Mouse (Mus musculus) frontal cortex, postnatal 10 days (tissue): ENCODE data around the gene Pced1a.
"Not testable (repeated sequence)": the region's sequence is repeated elsewhere in the genome, so short reads cannot be mapped to it uniquely, and the experiment has no call there.

Experiments used
- DNase-seq, 2 experiments: peaks; one replicate each; pipeline ENCODE4 v3.0.0; 2022; ENCODE audit warnings: low spot score in 2 of 2, mixed read lengths in 1 of 2

Pced1a gene

DNA sequence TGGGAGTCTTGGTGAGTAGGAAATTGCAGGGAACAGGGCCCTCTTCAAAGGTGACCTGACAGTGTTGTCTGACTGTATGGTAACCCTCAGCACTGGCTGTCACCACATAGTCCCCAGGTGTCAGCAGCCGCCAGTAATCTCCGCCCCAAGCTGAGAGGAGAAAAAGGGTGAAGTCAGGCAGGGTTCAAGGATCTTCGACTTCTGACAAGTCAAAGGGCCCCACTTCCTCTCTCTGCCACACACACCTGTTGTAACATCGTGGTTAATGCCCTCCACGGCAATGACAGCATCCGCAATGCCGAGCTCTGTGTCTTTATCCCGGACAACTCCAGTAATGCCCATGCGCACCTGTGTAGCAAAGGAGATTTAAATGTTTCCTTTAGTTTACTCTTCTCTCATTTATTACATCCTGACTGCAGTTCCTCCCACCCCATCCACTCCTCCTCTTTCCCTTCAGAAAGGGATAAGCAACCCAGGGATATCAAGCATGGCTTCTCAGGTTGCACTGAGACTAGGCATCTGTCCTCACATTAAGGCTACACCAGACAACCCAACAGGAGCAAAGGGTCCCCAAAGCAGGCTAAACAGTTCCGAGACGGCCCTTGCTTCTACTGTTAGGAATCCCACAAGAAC is 33.4 kb downstream of the Pced1a start:
- no peak for DNase-seq

DNA sequence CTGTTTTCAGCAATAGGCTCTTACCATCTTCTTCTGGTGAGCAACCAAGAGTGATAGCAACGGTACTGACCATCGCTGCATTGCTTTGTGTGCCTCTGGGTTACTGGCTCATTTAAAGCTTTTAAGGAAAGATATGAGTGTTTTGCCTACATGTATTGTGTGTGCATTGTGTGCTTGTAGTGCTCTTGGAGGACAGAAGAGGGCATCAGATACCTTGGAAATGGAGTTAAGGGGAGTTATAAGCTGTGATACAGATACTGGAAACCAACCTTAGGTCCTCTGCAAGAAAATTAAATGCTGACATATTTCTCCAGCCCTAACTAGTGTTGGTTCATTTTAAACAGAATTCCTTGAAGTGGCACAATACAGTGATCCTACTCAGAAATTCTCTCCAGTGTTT is 35.7 kb downstream of the Pced1a start:
- DNase-seq: no peak

DNA sequence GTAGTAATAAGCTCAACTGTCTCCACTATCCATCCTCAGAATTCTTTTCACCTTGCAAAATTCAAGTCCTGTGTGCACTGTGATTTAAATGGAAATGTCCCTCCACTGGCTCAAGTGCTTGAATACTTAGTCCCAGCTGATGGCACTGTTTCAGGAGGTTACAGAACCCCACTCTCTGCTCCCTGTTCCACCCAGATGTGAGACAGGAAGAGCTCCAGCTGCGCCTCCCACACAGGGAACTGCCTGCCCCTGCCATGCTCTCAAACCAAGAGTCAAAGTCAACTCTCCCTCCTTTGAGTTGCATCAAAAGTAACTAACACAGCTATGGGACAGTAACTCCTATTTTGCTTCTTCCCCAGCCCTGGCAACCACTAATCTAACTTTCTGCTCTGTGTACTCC is 38.3 kb downstream of the Pced1a start:
- no peak for DNase-seq

DNA sequence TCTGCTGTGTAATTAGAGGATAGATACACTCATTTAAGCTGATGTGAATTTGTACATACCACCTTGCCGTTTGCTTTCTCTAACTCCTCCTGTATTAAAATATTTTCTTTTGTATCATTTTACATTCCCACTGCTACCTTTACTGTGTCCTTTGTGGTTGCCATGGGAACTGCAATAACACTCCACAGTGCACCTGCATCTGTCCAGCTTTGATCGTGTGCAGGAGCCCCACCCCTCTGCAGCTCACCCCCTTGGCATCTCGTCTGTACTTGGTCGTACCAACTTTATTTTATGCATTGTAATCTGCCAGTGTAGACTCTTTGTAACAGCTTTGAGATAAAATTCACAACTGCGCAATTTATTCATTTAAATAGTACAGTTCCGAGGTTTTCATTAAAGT is 40.6 kb downstream of the Pced1a start:
- no peak for DNase-seq

DNA sequence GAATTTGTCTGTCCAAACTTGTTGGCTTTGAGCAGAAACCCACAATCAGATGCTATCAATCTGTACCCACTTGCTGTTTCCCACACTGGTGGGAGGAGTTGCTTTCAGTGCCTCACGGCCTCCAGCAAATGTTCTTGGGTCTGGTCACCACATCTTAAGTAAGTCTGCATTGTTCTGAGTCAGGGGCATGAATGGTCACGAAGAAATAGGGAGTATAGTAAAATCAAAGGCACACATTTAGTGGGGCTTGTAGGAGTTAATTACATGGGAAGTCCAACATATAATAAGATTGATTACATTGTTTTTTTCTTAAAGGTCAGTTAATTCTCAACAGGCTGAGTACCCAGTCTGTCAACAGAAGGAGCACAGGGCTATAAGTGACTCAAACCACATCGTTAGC is 41.3 kb downstream of the Pced1a start:
- no peak for DNase-seq

DNA sequence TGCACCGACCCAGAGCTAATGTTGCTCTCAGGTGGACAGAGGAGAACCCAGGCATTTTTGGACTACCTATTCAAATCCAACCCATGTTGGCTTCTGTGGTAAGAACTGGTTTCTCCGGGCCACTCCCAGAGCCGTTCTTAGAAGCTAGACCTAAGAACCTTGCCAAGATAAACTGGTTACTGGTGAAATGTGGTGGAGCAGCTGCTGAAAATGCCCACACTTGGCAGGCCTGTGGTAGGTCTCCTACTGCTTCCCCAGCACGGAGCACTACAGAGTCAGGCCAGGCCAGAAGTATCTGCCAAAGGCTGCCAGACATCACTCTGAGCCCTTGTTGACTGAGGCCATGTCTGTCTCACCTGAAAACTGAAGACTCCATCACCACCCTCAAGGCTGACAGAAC is 49.5 kb downstream of the Pced1a start:
- no peak for DNase-seq

DNA sequence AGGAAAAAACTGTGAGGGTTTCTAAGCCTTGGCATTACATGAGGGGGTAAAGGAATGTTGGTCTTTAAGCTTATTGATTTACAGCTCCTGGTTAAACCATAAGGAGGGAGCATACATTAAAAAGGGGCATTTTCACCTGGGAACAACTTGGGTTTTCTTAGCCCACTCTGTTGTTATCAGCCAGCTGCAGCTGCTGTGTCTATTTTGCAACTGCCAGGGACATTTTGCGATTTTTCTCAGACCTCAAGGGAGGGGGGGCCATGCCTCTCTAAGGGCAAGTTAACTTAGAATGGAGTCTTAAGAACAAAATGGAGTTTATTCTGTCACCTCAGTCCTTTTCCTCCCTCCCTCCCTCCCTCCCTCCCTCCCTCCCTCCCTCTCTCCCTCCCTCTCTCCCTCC is 51.5 kb downstream of the Pced1a start:
- not testable (repeated sequence) for DNase-seq

DNA sequence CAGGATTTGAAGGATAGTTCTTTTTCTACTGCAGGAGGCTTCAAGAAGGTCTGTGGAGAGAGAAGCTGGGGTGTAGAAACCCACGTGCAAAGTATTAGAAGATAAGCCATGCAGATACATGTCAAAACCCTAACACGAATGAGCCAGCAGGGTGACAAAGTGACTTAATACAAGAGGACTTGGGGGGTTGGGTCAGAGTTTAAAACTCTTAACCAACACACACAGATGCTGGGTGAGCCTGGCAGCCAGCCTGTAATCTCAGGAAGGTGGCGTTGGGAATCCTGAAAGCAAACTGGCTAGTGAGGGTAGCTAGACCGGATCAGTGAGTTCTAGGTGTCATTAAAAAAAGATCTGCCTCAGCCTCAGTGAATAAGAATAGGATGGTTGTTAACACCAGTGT is 57.1 kb downstream of the Pced1a start:
- no peak for DNase-seq
